Mouse (Mus musculus): ENCODE data around the gene Twnk. TPM values are rescaled to one million over a fixed set of nuclear protein-coding genes. Genes with fewer than 3 reads are reported as not detected.

Gene Twnk
- polyA plus RNA-seq, 1 experiment from 2014 or later = 40.9 TPM

DNA sequence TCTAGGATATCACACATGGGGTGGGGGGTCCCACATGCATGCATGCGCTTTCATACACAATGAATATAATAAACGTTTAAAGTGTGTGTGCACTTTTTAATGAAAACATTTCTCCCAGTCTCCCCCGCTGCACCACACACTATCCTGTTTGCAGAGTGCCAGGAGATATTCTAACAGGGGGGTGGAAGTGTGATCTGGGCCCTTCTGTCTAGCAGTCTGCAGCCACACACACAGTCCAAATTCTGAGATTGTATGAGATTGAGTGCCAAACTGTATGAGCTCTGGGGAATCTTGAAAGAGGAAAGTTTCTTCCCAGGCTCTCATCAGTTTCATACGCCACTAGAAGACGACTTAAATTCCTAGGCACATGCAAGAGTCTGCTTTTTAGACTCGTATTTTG is 17.6 kb upstream of the Twnk start:
- H3K4me1 ChIP-seq = peaks cover 55% of the 10 kb centered on the region
- no peak overlapping the region for H3K27ac ChIP-seq (replicated peaks)
- no peaks in the 10 kb centered on the region for H3K9me3 ChIP-seq
- peaks cover 16% of the 10 kb centered on the region for H3K36me3 ChIP-seq (replicated peaks)
- 65% methylated on average over 6 of the region's 6 CpGs for WGBS
- H3K27me3 ChIP-seq (replicated peaks; ENCODE audit: low read depth, poor library complexity, severe bottlenecking) = 0 out of 2 replicates have a peak, but pooled peaks cover 18% of the 10 kb centered on the region
- no peak for DNase-seq (ENCODE audit: low spot score)
- no peak overlapping the region for H3K4me3 ChIP-seq

DNA sequence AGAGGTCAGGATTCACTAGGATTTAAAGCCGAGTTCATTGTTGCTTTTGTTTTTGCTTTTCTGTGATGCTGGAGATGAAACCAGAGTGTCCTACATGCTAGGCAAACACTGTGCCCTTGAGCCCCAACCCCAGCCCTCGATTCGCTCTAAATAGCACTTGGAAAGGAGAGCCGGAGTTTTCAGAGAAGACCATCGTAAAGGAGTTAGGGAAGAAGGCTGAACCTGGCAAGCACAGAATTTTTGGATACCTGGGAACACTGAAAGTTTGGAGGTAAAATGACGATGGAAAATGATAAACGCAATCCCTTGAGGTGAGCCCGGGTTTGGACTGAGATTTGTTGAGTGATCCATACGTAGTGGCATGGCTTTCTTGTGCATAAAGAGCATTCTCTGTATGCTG is 17.1 kb upstream of the Twnk start:
- Histone ChIP-seq H3K4me1 (peaks cover 55% of the 10 kb centered on the region), H3K4me3 (peak overlapping the region; percentile 87), H3K27ac (replicated peaks) (no peak overlapping the region; the same call in 1 of the 2 replicates), H3K36me3 (replicated peaks) (peaks cover 16% of the 10 kb centered on the region; the same call in 1 of the 2 replicates), H3K27me3 (replicated peaks; ENCODE audit: low read depth, poor library complexity, severe bottlenecking) (0 out of 2 replicates have a peak, but pooled peaks cover 18% of the 10 kb centered on the region), H3K9me3 (no peaks in the 10 kb centered on the region)
- 29% methylated on average over 9 of the region's 9 CpGs for WGBS
- DNase-seq (ENCODE audit: low spot score) = no peak

DNA sequence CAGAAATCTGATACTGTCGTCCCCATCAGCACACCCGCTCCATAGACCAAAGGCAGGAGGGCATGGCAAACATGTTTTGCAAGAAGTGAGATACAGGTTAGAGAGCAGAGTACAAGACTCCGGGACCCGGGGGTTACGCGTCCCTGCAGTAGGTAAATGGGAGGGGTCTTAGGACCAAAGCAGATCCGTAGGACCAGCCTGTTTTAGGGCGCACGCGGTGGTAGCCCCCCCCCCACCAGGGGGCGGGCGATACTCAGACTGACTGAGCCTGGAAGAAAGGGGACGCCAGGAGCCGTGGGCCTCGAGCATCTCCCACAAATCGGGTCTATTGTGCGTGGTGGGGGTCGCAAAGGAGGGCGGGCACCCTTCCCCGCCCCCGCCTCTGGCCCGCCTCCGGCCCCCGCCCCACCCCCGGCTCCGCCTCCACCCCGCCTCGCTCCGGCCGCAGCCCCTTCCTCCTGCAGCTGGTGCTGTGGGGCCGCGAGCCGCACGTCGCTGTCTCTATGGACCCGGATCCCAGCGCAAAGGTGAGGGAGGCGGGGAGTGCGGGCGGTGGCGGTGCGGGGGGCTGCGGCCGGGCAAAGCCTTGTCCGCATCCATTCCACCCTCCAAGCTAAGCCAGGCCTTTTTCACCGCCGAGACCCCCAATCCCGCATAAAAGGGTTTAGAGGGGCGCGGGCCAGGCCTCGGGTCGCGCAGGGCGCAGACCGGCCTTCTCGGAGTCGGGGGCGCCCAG is 16.5 kb upstream of the Twnk start, which contains the start of gene Sema4g:
Gene Sema4g (plus strand): TSS at position 271 of the 736 bp plus-strand sequence.
- under 1% methylated on average over 56 of the region's 58 CpGs for WGBS
- Histone ChIP-seq H3K27ac (replicated peaks) (peak within 1 kb of the TSS; percentile 89), H3K4me1 (peaks cover 55% of the 10 kb centered on the region)

DNA sequence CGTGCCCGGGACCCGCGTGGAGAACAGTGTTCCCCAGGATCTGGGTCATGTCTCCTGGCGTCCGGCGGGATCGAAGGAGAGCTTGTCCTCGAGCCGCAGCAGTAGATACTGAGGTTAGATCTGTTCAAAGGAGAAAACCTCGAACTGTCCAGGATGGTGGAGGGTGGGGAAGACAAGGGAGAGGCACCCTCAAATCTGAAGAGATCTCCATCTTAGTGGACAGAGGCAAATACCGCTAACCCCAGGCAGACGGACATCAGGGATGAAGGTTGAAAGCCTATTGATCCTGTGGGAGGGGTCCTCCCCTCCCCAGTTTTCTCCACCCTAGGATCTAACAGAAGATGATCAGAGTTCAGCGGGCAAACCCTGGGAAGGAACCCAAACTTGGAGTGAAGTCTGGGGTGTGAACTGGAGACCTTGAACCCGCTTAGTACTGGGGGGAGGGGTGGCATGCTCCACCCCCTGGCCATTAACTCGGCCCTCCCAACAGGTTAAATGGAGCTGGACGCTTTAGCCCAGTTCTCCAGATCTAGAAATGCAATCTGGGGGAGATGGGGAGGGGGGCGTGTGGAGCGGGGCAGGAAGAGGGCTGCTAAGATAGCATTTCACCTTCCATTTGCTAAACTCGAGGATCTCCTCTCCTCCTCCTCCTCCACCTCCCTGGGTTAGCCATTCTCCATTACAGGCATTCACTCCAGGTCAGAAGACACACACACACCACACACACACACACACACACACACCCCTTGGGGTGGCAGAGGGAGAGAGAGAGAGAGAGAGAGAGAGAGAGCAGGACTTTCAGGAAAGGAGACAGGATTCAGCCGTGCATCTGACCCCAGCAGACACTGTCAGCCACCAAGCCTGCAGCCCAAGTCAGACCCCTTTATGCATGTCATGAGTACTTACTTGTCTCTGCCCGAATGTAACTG is 15.6 kb upstream of the Twnk start:
- H3K27ac ChIP-seq (replicated peaks) = peak overlapping the region; percentile 89
- peak overlapping the region; percentile 87 for H3K4me3 ChIP-seq
- no peak for DNase-seq (ENCODE audit: low spot score)
- 0 out of 2 replicates have a peak, but pooled peaks cover 18% of the 10 kb centered on the region for H3K27me3 ChIP-seq (replicated peaks; ENCODE audit: low read depth, poor library complexity, severe bottlenecking)
- H3K4me1 ChIP-seq = peaks cover 55% of the 10 kb centered on the region
- H3K36me3 ChIP-seq (replicated peaks) = peaks cover 11% of the 10 kb centered on the region; the same call in 1 of the 2 replicates
- no peaks in the 10 kb centered on the region for H3K9me3 ChIP-seq
- WGBS = 6% methylated on average over 22 of the region's 22 CpGs

More for the DNA sequence above, 16.5 kb upstream of the Twnk start, which contains the start of gene Sema4g:
- Histone ChIP-seq H3K27me3 (replicated peaks; ENCODE audit: low read depth, poor library complexity, severe bottlenecking) (0 out of 2 replicates have a peak, but pooled peaks cover 18% of the 10 kb centered on the region), H3K9me3 (no peaks in the 10 kb centered on the region), H3K4me3 (peak within 1 kb of the TSS; percentile 87), H3K36me3 (replicated peaks) (peaks cover 11% of the 10 kb centered on the region; the same call in 1 of the 2 replicates)
- DNase-seq (ENCODE audit: low spot score) = peak; percentile 80

DNA sequence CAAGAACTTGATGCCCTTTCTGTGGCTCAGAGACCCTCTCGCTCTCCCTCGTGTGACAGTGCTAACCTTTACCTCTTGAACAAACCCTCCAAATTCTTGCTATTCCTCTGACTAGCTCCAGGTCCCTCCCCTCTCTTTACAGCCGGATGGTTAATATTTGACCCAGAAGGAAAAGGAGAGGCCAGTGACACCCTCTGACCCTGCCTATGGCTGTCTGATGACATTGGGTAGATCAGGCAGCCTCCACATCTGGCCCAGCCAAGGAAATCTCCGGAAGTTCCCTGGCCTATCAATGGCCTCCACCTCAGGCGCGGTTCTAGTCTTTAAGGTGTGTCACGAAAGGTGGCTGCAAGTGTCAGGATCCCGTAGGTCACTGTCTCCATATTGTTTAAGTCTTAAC is 14.4 kb upstream of the Twnk start:
- WGBS = 78% methylated on average over 8 of the region's 8 CpGs
- no peaks in the 10 kb centered on the region for H3K9me3 ChIP-seq

DNA sequence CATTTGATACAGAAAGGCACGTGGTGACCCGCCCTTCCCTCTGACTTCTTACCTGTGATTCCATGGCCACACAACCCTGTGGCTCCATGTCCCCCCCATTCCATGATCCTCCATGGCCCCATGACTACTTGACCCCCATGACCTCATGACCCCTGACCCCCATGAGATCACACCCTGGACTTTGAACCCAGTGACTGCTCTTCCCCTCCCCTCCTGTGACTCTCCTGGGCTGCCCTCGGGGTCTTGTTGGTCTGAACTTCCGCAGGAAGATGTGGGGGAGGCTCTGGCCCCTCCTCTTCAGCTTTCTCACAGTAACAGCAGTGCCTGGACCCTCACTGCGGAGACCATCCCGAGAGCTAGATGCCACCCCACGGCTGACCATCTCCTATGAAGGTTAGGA is 13.2 kb upstream of the Twnk start:
- 36% methylated on average over 7 of the region's 7 CpGs for WGBS
- H3K27me3 ChIP-seq (replicated peaks; ENCODE audit: low read depth, poor library complexity, severe bottlenecking) = 0 out of 2 replicates have a peak, but pooled peaks cover 11% of the 10 kb centered on the region
- no peak for DNase-seq (ENCODE audit: low spot score)
- H3K4me1 ChIP-seq = peaks cover 56% of the 10 kb centered on the region
- peak overlapping the region; percentile 44 for H3K27ac ChIP-seq (replicated peaks)
- no peaks in the 10 kb centered on the region for H3K9me3 ChIP-seq
- H3K36me3 ChIP-seq (replicated peaks) = peaks cover 23% of the 10 kb centered on the region
- H3K4me3 ChIP-seq = peak overlapping the region; percentile 17

More for the DNA sequence above, 14.4 kb upstream of the Twnk start:
- Histone ChIP-seq H3K36me3 (replicated peaks) (peaks cover 13% of the 10 kb centered on the region; the same call in 1 of the 2 replicates), H3K4me3 (peak overlapping the region; percentile 87; the same call in 1 of the 2 replicates), H3K27ac (replicated peaks) (no peak overlapping the region), H3K4me1 (peaks cover 55% of the 10 kb centered on the region), H3K27me3 (replicated peaks; ENCODE audit: low read depth, poor library complexity, severe bottlenecking) (0 out of 2 replicates have a peak, but pooled peaks cover 18% of the 10 kb centered on the region)
- no peak for DNase-seq (ENCODE audit: low spot score)

DNA sequence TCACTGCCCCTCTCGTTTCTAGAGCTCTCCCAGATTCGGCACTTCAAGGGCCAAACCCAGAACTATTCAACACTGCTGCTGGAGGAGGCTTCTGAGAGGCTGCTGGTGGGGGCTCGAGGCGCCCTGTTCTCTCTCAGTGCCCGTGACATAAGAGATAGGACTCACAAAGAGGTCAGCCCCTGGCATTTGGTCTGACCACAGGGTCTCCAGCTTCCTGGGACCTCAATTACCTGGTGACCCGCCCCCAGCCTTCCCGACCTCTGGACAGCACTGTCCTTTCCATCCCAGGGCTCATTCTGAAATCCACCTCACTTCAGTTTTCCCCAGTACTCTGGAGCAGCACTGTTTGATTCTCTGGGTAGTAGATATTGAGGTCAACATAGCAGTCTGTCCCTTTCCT is 12.8 kb upstream of the Twnk start:
- DNase-seq (ENCODE audit: low spot score) = no peak
- H3K9me3 ChIP-seq = no peaks in the 10 kb centered on the region
- peaks cover 28% of the 10 kb centered on the region for H3K36me3 ChIP-seq (replicated peaks)
- WGBS = 55% methylated on average over 7 of the region's 7 CpGs
- peaks cover 57% of the 10 kb centered on the region for H3K4me1 ChIP-seq
- H3K4me3 ChIP-seq = peak overlapping the region; percentile 17
- peak overlapping the region; percentile 44; the same call in 1 of the 2 replicates for H3K27ac ChIP-seq (replicated peaks)
- 0 out of 2 replicates have a peak, but pooled peaks cover 11% of the 10 kb centered on the region for H3K27me3 ChIP-seq (replicated peaks; ENCODE audit: low read depth, poor library complexity, severe bottlenecking)

DNA sequence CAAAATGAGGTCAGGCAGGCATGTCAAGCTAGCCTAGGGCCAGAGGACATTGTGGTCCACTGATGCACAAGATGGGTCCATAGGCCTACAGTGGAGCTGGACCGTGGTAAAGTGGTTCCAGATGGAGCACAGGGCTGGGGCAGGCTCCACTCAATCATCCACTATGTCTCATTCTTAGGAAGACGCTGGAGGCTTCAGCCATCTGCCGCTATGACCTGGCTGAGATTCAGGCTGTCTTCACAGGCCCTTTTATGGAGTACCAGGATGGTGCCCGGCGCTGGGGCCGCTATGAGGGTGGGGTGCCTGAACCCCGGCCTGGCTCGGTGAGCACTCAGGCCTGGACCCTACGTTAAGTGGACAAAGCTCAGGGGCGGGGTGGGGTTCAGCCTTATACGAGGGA is 7.7 kb upstream of the Twnk start:
- no peaks in the 10 kb centered on the region for H3K27me3 ChIP-seq (replicated peaks; ENCODE audit: low read depth, poor library complexity, severe bottlenecking)
- 73% methylated on average over 11 of the region's 11 CpGs for WGBS
- no peaks in the 10 kb centered on the region for H3K9me3 ChIP-seq
- no peak overlapping the region for H3K27ac ChIP-seq (replicated peaks)
- no peak overlapping the region for H3K4me3 ChIP-seq
- DNase-seq (ENCODE audit: low spot score) = peak; percentile 29
- peaks cover 71% of the 10 kb centered on the region for H3K36me3 ChIP-seq (replicated peaks)
- peaks cover 14% of the 10 kb centered on the region for H3K4me1 ChIP-seq

DNA sequence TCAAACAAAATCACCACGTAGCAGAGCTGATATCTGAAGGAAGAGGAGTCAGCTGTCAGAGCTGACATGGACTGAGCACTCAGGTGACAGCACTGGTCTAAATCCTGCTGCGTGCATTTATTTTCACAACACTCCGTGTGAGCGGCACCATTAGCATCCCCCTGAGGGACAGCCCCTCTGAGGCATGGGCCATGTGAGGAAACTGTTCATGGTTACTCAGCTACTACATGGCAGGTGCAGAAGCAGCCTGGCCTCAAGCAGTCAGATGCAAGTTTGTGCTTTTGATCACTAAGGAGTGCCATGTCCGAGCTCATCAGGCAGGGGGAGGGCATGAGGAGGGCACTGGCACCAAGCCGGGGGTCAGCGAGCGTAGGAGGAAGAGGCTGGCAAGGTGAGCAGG is 5.8 kb upstream of the Twnk start:
- DNase-seq (ENCODE audit: low spot score) = no peak
- Histone ChIP-seq H3K9me3 (no peaks in the 10 kb centered on the region), H3K27me3 (replicated peaks; ENCODE audit: low read depth, poor library complexity, severe bottlenecking) (no peaks in the 10 kb centered on the region), H3K36me3 (replicated peaks) (peaks cover 85% of the 10 kb centered on the region), H3K4me1 (peaks cover 13% of the 10 kb centered on the region), H3K4me3 (no peak overlapping the region), H3K27ac (replicated peaks) (no peak overlapping the region)
- WGBS = 87% methylated on average over 8 of the region's 8 CpGs

DNA sequence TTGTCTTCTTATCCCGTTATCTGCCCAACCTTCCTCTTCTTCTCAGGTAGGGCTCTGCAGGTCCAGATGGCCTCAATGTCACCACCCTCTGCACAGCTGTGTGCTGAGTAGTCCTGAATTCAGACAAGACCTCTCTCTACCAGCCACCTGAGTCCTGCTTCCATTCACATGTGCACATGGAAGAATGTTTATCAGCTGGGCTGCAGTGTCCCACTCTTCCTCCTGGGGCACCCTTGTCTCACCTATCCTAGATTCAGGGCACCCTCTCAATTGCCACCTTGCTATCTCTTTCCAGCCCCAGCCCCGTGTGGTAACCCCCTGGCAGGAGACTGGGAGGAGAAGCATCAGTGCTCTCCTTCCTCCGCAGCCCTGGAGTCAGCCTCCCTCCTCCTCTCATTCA is 3.2 kb upstream of the Twnk start:
- no peaks in the 10 kb centered on the region for H3K9me3 ChIP-seq
- no peak for DNase-seq (ENCODE audit: low spot score)
- H3K4me1 ChIP-seq = peaks cover 29% of the 10 kb centered on the region
- H3K27me3 ChIP-seq (replicated peaks; ENCODE audit: low read depth, poor library complexity, severe bottlenecking) = no peaks in the 10 kb centered on the region
- H3K27ac ChIP-seq (replicated peaks) = no peak overlapping the region
- WGBS = 69% methylated on average over 3 of the region's 3 CpGs
- peaks cover 78% of the 10 kb centered on the region for H3K36me3 ChIP-seq (replicated peaks)
- no peak overlapping the region for H3K4me3 ChIP-seq

DNA sequence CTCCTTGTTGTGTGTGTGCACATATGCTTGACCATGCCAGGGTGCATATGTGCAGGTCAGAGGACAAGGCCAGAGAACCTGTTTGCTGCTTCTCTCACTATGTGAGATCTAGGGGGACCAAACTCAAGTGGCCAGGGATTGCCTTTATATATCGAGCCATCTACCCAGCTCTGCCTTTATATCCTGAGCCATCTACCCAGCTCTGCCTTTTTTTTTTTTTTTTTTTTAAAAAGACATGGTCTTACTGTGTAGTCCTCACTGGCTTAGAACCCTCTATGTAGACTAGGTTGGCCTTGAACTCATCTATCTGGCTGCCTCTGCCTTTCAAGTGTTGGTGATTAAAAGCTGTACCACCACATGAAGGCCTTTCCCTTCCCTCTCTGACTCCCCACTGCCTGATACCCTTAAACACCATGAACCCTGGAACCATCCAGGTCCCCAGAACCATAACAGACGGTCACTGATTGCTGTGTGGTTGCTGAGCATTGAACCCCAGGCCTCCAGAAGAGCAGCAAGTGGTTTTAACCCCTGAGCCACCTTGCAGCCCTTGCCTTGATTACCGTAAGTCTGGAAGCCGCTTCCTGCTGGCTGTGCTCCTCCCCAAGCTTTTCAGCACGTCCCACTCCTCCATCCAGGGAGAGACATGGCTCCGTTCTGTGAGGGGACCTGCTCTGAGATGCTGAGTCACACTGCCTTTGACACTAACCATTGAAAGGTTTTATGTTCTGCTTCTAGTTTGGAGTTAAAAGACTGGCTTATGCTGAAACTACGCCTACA is 1.5 kb upstream of the Twnk start:
- 90% methylated on average over 7 of the region's 7 CpGs for WGBS

More for the DNA sequence above, 1.5 kb upstream of the Twnk start:
- Histone ChIP-seq H3K9me3 (no peaks in the 10 kb centered on the region), H3K4me1 (peaks cover 25% of the 10 kb centered on the region), H3K4me3 (no peak overlapping the region), H3K36me3 (replicated peaks) (peaks cover 78% of the 10 kb centered on the region), H3K27me3 (replicated peaks; ENCODE audit: low read depth, poor library complexity, severe bottlenecking) (no peaks in the 10 kb centered on the region), H3K27ac (replicated peaks) (no peak overlapping the region)
- no peak for DNase-seq (ENCODE audit: low spot score)

Data from embryonic facial prominence, embryonic 10.5 days (tissue).